Mouse (Mus musculus): ENCODE results near the gene Prkab1.

Prkab1 gene

DNA sequence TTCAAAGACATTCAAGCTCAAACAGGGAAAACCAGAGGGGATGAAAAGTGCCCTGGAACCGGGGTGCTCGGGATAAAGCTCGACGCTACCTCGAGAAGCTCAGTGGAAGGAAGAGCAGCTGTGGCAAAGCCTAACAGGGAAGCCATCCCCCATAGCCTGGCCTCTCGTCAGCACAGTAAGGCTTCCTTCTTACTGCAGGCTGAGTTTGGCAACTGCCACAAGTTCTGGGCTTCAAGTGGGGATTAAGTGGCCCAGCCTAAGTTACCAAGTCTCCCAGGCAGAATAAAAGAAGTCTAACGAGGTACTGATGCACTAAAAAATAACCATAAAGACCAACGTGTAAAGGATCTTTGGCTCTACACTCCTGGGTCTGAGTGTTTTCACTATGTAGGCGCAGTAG lies 6.1 kb downstream of the Prkab1 start:
- no peak for DNase-seq (ENCODE audit: extremely low read depth, low read depth)

DNA sequence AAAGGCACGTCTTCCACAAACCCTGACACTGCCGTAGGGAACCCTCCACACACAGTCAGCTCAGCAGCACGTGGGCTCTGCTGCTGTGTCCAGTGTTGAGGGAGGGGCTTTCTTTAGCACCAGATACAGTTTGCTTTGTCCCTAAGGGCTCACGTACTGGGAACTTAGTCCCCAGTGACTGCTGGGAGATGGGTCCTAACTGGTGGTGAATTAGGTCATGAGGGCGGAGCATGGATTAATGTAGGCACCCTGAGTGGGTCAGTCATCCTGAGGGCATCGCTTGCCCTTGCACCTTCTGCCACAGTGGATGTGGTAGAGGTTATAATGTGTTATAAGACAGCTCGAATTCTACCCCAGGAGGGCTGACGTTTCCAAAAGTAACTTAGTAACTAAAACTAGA lies 6.9 kb downstream of the Prkab1 start:
- DNase-seq (ENCODE audit: extremely low read depth, low read depth) = no peak

DNA sequence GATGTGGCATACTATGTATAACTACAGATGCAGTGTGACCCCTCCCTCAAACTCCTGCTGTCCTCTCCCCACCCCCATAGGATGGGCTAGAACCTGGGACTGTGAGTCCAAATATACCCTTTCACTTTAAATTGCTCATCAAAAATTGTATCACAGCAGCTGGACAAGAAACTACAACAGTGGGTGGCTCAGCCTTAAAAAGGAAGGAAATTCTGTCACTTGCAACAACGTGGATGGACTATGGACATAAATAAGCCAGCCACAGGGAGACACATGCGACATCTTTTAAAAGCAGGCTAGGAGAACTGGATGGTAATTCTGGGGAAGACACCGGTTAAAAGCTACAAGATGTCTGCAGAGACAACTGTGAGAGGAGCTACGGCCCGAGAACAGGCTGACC lies 7.8 kb downstream of the Prkab1 start:
- DNase-seq (ENCODE audit: extremely low read depth, low read depth) = no peak

DNA sequence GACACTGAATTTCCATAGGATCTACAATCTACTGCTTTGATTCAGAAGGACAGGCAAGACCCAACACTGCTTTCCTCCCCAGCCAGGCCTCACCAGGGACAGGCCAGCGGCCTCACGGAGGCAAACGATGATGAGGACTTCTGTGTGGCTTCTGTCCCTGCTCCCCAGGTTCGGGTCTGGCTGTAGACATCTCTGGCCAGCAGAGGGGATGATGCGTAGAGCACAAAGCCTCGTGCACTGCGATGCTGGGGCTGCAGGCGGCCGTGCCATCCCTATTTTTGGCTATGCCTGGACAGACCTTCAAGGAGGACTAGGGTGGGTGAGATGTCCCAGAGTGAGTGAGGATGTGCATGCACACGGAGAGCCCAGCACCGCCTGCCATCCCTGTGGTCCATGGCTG lies 10.1 kb downstream of the Prkab1 start:
- DNase-seq (ENCODE audit: extremely low read depth, low read depth) = no peak

DNA sequence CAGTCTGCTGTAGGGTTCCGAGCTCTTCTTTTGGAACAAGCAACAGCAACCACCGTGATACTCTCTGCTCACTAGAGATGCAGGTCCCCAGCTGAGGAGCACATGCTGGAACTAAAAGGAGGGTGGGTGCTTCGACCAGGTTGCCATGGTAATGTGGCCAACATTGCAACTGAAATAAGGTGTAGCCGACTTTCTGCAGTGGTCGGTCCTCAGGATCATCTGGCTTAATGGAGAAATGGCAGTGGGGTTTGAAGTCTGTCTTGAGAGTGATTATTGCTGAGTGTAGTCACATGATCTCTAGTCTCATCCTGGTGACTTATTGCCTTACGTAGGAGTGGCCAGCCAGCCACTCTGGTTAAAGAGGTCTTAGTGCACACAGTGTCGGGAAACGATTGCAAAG lies 10.5 kb downstream of the Prkab1 start:
- no peak for DNase-seq (ENCODE audit: extremely low read depth, low read depth)

DNA sequence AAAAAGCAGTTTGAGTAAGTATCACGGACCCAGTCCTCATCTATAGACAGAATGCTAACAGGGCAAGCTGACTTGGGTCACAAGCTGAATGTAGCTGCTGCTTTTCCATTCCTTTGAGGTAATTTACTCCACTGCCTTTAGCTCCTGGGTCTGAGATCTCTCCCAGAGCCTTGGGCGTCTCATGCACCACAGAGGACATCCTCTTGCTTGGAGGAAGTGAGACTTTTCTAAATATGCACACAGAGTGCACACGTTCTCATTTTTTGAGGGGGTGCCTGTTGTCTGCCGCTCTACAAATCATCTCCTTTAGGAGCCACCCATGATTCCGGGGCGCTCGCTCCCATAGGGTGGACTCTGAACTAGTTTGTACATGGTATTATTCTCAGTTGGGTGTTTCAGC lies 11.8 kb downstream of the Prkab1 start:
- DNase-seq (ENCODE audit: extremely low read depth, low read depth) = no peak

DNA sequence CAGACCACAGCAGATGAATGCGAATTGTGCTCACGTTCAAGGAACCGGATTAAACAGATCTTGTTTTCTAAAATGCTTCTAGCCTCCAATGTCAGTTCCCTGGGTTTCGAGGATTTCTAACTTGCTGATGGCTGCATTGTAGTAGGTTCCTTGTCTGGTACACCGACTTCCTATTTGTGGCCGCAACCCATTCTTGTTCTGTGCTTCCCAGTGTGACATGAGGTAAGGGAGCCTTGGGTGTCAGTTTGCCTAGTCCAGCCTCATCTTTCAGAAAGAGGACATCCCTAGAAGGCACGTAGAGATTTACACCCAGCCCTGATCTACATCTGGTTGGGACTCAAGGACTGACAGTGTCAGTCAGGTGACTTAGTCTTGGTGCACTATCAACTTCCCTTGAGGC lies 12.6 kb downstream of the Prkab1 start:
- no peak for DNase-seq (ENCODE audit: extremely low read depth, low read depth)

DNA sequence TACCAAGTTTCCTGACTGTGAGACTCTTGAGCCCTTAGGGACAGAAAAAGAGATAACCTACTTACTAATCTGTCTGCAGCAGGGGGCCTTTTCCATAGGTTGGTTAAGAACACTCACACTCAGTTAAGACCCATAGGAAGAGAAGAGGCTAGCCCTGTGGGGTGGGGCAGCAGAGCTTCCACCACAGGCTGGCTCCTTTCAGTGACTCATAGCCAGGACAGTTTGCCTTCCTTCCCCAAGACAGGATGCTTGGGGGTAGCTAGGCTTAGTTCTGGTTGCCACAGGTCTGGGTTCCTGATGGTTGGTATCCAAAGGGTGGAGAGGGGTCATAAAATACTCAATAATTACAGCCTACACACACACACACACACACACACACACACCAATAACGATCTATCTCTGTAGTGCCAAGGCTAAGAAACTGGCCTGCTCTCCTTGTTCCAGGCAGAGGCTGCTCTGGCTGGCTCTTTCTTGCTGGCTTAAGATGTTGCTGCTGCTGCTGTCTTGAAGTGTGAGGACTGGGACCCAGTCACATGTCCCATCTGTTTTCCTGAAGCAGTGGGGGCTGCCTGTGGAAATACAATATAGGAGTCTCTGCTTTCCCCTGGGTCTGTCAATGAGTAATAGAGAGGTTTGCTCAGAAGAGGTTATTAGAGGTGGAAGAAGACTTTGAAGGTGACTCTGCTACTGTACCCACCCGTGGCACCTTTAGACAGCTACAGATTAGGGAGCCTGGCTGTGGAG lies 14.3 kb downstream of the Prkab1 start:
- no peak for DNase-seq (ENCODE audit: extremely low read depth, low read depth)

DNA sequence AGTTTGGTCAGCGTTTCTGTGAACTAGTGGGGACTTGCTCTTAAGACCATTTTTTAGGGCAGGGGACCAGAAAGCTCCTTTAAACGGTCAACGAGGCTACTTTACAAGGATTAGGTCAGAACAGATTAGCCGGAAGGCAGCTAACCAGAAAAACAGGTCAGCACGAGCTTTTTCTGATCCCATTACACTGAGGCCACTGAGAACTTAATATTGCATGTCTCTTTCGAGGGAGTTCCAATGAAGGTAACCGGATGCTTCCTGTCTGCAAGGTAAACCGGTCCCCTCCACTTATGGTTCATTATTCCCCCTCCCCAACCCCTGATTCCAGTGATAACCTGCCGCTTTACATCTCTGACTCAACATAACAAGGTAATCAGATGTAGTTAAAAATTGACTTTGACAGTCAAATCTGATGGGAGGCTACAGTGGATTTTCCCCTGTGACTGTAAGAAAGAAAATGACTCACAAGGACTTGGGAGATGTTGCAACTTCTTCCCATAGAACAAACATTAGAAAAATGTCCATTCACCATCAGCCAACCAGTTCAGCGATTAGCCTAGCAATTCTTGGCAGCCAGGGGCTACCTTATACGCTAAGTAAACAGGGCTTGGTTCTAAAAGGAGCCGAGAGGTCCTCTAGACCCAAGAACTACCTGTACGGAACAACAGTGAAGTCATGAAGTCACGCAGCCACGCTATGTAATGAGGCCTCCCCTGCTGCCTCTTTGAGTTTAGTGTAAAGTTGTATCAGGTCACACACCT lies 15.0 kb downstream of the Prkab1 start:
- DNase-seq (ENCODE audit: extremely low read depth, low read depth) = no peak

DNA sequence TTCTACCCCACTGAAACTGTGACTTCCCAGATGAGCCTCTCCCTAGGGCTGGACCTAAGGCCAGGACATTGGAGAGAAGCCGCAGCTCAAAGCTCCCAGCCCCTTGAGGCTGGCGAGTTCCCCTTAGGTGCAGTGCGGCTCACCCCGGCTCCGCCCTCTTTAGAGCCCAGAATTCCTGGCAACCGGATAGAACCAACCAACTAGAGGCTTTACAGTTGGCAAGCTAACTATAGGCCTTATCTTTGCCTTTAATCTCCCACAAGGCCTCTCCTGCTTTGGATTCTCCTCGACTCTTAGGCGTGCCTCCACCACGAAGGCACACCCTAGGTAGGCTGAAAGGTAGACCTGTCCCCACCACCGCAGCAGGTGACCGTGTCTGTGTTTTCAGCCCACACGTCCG lies 16.6 kb downstream of the Prkab1 start:
- DNase-seq (ENCODE audit: extremely low read depth, low read depth) = no peak

DNA sequence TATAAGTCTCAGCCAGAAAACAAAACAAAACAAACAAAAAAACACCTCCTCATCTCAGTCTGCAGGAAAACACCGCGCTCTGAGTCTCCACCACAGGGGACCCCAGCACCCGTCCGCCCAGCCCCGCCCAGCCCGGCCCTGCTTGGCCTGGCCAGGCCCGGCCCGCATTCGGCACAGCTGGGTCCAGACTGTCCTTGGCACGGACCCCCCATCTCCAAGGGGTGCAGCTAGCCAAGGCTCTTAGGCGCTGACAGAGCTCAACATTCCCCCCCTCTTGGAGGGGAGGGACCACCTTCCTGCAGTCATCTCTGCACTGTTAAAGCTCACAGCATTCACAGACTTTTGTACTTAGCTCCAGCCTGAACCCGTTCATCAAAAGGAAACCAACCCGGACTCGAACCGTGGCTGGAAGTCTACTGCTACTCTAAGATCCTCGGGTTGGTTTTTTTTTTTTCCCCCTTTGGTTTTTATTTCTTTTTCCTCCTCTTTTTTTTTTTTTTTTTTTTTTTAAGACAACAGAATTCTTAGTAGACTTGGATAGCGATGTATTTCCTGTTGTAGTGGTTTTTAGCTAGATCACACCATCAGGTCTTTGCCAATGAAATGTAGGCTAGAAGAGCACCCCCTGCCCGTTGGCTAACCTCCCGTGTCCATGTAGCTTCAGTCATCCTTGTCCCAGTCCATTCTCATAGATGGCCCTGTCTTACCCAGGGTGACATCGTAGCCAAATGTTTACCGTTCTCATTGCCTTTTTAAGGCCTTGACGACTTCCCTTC lies 17.8 kb downstream of the Prkab1 start:
- DNase-seq (ENCODE audit: extremely low read depth, low read depth) = no peak

DNA sequence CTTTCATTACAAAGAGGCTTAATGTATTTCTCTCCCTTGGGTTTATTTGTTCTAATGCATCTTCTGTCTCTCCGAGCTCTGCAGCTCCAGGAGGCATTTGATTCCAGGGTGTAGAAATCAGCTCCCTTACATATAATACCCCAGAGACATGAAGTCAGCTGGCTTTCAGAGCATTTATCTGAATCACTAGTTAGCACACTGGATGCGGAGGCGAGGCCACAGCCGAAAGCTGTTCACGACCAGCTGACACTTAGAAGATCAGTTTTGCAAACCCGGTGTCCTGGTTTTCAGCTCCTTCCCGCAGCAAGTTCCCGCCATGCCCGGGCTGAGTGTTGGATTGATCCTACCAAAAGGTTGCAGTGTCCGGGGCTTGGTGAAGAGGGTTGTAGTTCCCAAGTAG lies 20.0 kb downstream of the Prkab1 start:
- no peak for DNase-seq (ENCODE audit: extremely low read depth, low read depth)

DNA sequence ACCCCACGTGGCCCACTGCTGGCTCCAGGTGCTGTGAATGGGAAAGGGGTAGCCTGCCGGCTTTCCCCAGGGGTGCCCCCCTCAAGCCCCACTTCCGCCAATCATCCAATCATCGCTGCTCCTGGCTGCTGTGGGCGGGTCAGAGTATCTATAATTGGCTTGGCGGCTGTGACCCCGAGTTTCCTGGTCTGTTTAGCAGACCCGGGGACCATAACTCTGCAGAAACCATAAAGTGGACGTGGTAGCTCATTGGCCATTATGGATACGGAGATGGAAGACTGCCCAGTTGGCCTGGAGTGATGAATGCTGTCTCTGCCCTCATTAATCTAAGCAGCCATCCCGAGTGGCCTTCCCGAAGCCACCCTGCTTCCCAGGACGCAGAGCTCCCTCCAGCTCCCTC lies 20.5 kb downstream of the Prkab1 start:
- no peak for DNase-seq (ENCODE audit: extremely low read depth, low read depth)

DNA sequence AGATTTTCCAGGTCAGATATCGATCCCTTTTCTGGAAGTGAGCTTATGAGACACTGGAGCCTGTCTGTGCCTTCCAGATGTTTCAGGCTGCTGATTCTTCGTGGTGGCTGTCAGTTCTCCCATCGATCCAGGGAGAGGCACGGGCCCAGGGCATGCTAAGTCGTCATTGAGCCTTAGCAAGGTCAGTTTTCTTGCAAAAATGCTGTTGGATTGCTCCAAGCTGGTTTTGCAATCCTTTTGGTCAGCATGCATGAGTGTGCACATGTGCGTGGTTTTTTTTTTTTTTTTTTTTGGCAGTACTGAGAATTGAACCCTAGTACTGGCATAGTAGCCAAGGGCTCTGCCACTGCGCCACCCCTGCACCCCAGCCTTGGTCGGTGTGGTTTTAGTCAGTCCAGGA lies 21.2 kb downstream of the Prkab1 start:
- no peak for DNase-seq (ENCODE audit: extremely low read depth, low read depth)

DNA sequence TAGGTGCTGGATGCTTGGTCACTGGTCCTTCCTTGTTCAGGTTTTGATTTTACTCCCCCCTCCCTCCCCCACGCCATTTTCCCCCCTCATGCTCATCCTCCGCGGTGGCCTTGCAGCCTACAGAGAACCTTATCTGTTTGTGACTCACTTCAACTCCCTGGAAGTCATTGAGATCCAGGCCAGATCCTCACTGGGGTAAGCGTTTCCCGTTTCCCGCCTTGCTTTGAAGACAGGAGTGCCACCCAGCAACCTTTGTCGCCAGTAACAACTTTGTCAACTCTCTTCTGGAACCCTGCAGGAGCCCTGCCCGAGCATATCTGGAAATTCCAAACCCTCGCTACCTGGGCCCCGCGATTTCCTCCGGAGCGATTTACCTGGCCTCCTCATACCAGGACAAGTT lies 26.9 kb downstream of the Prkab1 start:
- no peak for DNase-seq (ENCODE audit: extremely low read depth, low read depth)

DNA sequence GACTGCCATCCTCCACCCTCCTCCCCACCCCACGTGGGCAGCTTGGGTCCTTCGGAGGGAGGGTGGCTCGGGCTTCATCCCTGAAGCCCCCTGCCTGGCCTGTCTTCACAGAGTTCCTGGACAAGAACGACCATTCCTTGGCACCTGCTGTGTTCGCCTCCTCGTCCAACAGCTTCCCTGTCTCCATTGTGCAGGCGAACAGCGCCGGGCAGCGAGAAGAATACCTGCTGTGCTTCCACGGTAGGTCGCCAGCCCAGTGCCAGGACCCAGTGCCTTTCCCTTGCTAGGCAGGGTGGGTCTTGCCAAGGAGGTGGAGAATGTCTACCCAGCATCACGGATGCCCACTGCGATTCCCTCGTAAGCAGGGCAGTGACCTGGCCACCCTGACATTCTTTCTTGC lies 30.2 kb downstream of the Prkab1 start:
- no peak for DNase-seq (ENCODE audit: extremely low read depth, low read depth)

DNA sequence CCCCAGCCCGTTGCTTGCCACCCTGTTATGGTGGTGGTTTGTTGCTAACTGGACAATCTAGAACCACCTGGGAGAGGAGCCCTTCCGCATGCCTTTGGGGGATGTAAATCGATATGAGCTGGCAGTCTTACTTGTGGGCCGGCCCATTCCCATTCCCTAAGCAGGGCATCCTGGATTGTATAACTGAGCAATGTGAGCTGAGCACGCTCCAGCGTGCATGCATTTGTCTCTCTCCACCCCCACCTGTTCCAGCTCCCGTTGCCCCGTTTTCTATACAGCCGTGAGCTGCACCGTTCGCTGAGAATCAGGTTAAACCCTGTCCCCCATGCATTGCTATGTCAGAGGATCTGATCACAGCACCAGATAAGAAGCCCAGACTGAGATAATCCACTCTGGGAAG lies 32.6 kb downstream of the Prkab1 start:
- no peak for DNase-seq (ENCODE audit: extremely low read depth, low read depth)

DNA sequence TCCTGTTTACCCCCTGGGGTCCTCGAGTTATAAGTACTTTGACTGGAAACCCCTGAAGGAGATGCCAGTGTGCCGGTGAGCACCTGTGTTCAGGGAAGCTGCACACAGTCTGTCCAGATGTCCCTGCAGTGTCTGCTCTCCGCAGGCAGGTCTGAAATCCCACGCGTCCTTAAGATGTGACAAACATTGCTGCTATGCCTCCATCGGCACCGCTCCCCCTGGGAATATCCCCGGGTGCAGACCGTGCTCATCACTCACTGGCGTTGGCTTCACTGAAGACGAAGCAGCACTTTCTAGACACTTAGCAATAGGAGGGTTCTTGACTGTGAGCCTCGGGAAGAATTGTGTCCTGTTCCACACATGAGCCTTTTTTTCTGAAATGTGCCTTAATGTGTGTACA lies 37.0 kb downstream of the Prkab1 start:
- DNase-seq (ENCODE audit: extremely low read depth, low read depth) = no peak

DNA sequence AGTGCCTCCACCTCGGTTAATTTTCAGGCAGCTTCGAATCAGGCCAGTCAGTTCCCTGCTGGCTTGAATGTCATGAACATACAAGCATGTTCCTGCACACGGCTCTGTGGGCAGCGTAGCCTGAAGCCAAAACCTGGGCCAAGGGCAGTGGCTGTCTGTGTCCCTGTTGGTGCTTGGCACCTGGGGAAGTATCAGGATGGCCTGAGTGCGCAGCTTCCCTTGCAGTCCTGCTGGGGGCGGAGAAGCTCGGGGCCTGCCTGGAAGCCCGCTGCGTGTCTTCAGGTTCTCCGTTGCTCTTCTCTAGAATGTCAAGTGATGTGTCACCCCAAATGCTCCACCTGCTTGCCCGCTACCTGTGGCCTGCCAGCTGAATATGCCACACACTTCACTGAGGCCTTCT lies 39.2 kb downstream of the Prkab1 start:
- DNase-seq (ENCODE audit: extremely low read depth, low read depth) = no peak

DNA sequence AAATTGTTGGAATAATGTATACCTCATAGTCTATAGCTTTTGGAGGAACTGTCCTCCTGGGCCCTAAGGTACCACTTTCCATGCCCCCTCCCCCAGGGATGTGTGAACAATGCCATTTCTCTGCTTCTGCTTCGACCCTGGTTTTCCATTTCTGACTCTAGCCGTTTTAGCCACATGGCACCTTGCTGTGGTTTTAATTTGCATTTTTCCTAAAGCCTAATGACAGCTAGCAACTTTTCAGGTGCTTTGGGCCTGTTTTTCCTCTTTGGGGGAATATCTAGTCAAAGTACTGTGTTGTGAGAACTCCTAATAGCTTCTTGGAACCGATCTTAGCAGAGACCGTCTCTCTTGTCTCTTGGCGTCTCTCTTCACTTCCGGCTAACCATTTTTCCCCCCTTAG lies 39.9 kb downstream of the Prkab1 start:
- no peak for DNase-seq (ENCODE audit: extremely low read depth, low read depth)

DNA sequence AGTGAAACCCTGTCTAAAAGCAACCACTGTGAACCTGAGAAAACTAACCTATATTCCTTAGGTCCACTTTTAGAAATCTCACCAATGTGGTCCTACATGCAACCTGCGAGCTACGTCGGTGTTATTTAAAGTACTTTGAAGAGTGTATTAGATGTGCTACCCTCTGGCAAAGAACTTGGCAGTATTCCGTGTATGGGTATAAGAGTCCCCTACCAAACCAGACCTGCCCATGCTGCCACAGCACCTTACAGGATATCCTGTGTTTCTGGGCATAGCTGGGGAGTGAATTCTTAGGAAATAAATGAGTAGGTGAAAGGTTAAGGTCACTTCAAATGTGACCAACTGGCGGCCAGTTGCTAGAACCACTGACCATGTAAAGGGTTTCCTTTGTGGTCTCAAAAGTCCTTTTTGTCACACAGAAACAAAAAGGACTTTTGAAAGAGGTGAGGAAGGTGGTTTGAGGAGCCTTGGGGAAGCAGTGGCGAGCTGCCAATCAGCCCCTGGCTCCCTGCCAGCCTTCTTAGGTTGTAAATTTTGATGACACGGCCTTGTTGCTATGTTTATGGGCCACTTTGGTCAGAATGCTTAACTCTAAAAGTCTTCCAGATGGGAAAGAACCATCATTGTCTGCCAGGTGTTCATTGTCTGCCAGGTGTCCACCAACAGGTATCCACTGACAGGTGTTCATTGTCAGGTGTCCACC lies 41.5 kb downstream of the Prkab1 start:
- DNase-seq (ENCODE audit: extremely low read depth, low read depth) = peak; percentile 12

DNA sequence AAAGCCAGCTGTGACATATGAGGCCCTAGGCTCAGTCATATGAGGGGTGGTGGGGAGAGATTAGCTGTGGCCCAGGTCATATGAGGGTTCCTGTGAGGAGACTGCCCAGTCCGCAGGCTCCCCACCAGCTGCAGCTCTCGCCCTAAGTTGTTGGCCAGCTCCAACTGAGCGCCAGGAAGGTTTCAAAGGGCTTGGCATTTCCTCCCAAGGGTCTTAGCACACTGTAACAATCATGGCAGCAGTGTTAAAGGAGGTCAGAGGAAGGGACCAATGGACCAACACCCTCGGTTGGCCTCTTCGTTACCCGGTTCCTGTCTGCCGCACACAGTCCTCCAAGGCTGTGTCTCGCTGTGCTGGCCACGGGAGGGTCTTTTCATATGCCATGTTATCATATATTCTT lies 43.8 kb downstream of the Prkab1 start:
- DNase-seq (ENCODE audit: extremely low read depth, low read depth) = no peak

Measured in MEL-GATA-1-ER (cell line).